Mouse (Mus musculus) gastrocnemius, adult 2 months (tissue): ENCODE data around the gene Pax8. TPM values are rescaled to one million over a fixed set of nuclear protein-coding genes. Genes with fewer than 3 reads are reported as not detected.

Experiments used
- DNase-seq: peaks from one replicate; pipeline ENCODE4 v3.0.0; 2022
- H3K27ac ChIP-seq: fragments of 200-600 bp; 2 replicates; pipeline ENCODE4 v1.8.1; 2022; ENCODE audit warnings: mild to moderate bottlenecking
- H3K4me3 ChIP-seq: fragments of 200-600 bp; 2 replicates; pipeline ENCODE4 v1.8.1; 2022; ENCODE audit warnings: mild to moderate bottlenecking, moderate library complexity
- CTCF ChIP-seq: fragments of 200-600 bp; IDR thresholded peaks from 2 replicates; pipeline ENCODE4 v1.8.1; 2022; ENCODE audit warnings: antibody characterized with exemption, mild to moderate bottlenecking, moderate library complexity
- intact Hi-C: fragments of 180-260 bp; cut with DNase I; formaldehyde crosslinking; loops from one replicate; pipeline ENCODE4 v1.15.1; 2025
- long read RNA-seq, 2 experiments: library from polyadenylated mRNA; stranded (forward); transcript quantifications; one replicate each; pipeline ENCODE4 v2.0.0; 2021
- total RNA-seq, 2 experiments: library from RNA; stranded (reverse); gene quantifications; 2 replicates each; pipeline ENCODE4 v1.2.3; 2021

Gene Pax8
- total RNA-seq, result not detected
- long read RNA-seq, experiment 1, result 0 reads
- long read RNA-seq, experiment 2, result 0 reads

- no peak within 1 kb of the TSS for H3K27ac ChIP-seq
- H3K4me3 ChIP-seq, result no peak within 1 kb of the TSS
- TF ChIP-seq CTCF, result no peak
- intact Hi-C loops, result no loop called here
- DNase-seq, result no peak
Measured at GRCm38 (mm10) chr2:24475420-24475819, at the start of gene Pax8. Gene Pax8, minus strand, starts transcription at chr2:24475599.

- intact Hi-C loops, result no loop called here
- DNase-seq, result no peak
- H3K4me3 ChIP-seq, result peak overlapping the region; percentile 59
- H3K27ac ChIP-seq, result no peak overlapping the region
- TF ChIP-seq CTCF, result no peak
Measured at GRCm38 (mm10) chr2:24521430-24522226, 46.2 kb upstream of the Pax8 start.

- H3K27ac ChIP-seq, result no peak overlapping the region
- no peak for DNase-seq
- no peak for TF ChIP-seq CTCF
- H3K4me3 ChIP-seq, result no peak overlapping the region
- intact Hi-C loops, result no loop called here
Measured at GRCm38 (mm10) chr2:24520576-24521272, 45.3 kb upstream of the Pax8 start.

DNA sequence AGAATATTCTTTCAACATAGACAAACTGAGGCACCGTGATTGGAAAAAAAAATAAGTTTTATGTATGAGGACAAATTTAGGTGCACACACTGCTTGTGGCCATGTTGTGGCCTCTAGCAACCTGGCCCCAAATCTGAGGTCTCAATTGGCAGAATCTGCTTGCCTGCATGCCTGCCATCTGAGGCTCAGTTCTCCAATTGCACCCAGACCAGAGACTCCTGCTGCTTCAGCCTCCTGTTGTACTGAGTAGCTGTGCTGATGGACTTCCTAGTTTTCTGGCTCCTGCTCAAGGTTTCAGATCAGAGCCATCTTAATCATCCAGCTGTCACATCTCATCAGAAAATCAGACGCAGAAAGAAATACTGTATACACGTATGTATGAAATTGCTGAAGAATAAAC is 41.5 kb upstream of the Pax8 start:
- TF ChIP-seq CTCF, result no peak
- no peak for DNase-seq
- Histone ChIP-seq H3K27ac (no peak overlapping the region), H3K4me3 (no peak overlapping the region)
- intact Hi-C loops, result no loop called here

DNA sequence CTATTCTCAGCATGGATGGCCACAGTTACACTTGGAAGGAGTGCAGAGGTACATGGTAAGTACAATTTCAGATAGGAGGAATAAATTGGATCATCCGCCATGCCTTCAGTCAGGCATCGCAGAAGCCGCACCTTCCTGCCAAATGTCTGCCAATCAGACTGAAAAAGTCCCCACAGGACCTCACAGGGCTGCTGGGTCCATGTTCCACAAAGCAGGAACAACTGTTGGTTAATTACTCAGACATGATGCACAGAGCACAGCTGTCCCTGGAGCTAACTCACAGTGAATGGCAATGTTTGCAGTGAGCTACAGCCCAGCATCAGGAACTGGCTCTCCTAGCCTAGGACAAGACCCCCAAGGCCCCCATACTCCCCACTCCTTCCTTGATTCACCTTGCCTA is 32.0 kb upstream of the Pax8 start:
- no peak for TF ChIP-seq CTCF
- Histone ChIP-seq H3K4me3 (no peak overlapping the region), H3K27ac (no peak overlapping the region)
- no peak for DNase-seq
- intact Hi-C loops, result no loop called here

- DNase-seq, result no peak
- no peak for TF ChIP-seq CTCF
- intact Hi-C loops, result no loop called here
- Histone ChIP-seq H3K4me3 (no peak overlapping the region), H3K27ac (no peak overlapping the region)
Measured at GRCm38 (mm10) chr2:24502963-24503471, 27.6 kb upstream of the Pax8 start.

DNA sequence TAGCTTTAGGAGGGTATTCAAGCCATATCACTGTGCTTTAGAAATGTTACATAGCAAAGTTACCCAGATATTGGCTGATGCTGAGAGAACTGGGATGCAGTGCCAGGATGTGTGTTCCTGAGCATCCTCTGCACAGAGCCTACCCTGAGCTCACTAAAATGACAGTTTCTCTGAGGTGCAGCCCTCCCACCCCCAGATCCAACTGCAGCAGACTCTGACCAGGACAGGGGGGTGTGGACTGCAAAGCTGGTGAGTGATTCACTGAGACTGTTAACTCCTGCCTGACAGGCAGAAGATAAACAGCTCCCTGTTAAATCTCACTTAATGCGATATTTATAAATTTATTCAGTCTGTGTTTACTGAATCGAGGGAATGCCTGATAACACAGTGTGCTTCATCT is 25.5 kb upstream of the Pax8 start:
- DNase-seq, result no peak
- H3K4me3 ChIP-seq, result no peak overlapping the region
- intact Hi-C loops, result no loop called here
- H3K27ac ChIP-seq, result no peak overlapping the region
- no peak for TF ChIP-seq CTCF

DNA sequence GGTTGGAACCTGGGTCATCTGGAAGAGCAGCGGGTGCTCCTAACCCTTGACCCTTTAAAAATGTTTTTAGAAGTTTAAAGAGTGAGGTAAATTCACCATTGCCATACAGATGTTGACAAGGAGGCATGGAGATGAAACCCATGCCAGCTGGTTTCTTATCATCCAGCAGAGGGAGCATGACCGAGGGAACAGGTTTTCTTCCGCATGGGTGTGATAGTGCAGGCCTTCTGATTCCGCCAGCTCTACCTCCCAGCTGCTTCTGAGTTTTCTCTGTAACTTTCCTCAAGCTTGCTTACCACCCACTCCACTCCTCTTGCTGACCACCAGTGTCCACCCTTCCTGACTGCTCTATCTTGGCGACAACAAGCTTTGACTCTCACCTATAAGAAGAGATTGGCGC is 15.2 kb upstream of the Pax8 start:
- no peak for DNase-seq
- peak; percentile 29; the same call in 1 of the 2 replicates for TF ChIP-seq CTCF
- Histone ChIP-seq H3K27ac (no peak overlapping the region), H3K4me3 (no peak overlapping the region)
- intact Hi-C loops, result no loop called here

- Histone ChIP-seq H3K4me3 (no peak overlapping the region), H3K27ac (no peak overlapping the region)
- intact Hi-C loops, result no loop called here
- DNase-seq, result no peak
- TF ChIP-seq CTCF, result no peak
Measured at GRCm38 (mm10) chr2:24488660-24489059, 13.3 kb upstream of the Pax8 start.

GRCm38 (mm10) chr2:24487056-24487825 is 11.8 kb upstream of the Pax8 start:
- TF ChIP-seq CTCF, result no peak
- Histone ChIP-seq H3K4me3 (no peak overlapping the region), H3K27ac (no peak overlapping the region)
- no peak for DNase-seq
- intact Hi-C loops, result no loop called here

GRCm38 (mm10) chr2:24485398-24485797 is 10.0 kb upstream of the Pax8 start:
- Histone ChIP-seq H3K27ac (no peak overlapping the region), H3K4me3 (no peak overlapping the region)
- no peak for DNase-seq
- intact Hi-C loops, result no loop called here
- TF ChIP-seq CTCF, result no peak

DNA sequence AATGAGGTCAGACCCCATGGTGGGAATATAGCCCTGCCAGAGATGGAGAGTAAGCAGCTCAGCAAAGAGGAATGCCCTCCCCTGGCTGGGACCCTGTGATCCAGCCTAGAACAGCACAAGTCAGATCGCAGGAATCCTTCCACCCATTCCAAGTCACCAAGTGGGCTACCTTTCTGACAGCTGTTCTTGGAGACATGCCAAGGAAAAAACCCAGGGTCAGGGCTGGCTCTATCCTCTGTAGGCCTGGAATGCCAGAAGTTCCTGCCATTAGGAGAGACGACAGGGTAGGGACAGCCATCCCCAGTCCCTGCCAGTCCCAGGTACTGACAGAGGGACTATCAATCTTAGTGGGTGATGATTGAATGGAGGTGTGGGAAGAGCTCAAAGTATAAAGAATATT is 4.5 kb upstream of the Pax8 start:
- no peak for TF ChIP-seq CTCF
- intact Hi-C loops, result no loop called here

DNA sequence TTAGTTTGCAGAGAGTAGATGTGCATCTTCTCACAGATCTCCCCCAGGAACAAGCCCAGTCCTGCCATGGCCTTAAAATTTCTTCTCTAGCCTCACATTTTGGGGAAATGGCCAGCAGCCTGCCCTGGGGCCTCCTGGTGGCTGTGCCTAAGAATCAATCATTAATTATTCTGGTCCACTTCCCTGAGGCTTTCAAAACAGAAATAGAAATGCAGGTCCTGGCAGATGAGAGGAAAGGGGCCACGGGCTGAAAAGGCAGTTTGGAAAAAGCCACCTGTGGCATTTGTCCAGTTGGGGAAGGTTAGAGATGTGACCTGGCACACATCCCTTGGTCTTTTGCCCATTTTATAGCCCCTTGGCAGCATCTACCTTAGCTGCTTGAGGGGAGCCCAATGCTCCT is 3.8 kb upstream of the Pax8 start:
- Histone ChIP-seq H3K27ac (no peak overlapping the region), H3K4me3 (no peak overlapping the region)
- no peak for TF ChIP-seq CTCF
- intact Hi-C loops, result no loop called here
- DNase-seq, result no peak

More for the DNA sequence above, 4.5 kb upstream of the Pax8 start:
- Histone ChIP-seq H3K27ac (no peak overlapping the region), H3K4me3 (no peak overlapping the region)
- no peak for DNase-seq
